Mouse (Mus musculus) heart, adult 2 months (tissue): ENCODE measurements around the gene Pgap3.

Experiments used
- CTCF ChIP-seq: fragments of 200-600 bp; IDR thresholded peaks from 2 replicates; pipeline ENCODE4 v1.8.1; 2022; ENCODE audit warnings: antibody characterized with exemption, mild to moderate bottlenecking, moderate library complexity
- EP300 ChIP-seq: fragments of 200-500 bp; IDR thresholded peaks from 2 replicates; pipeline ENCODE4 v1.6.1; 2011; ENCODE audit warnings: low read depth, low read length, control low read depth; ENCODE audit not compliant: insufficient read depth
- POLR2A ChIP-seq: fragments of 200-500 bp; IDR thresholded peaks from 2 replicates; pipeline ENCODE4 v1.6.1; 2011; ENCODE audit warnings: mild to moderate bottlenecking, low read depth, low read length, control low read depth; ENCODE audit not compliant: insufficient read depth

DNA sequence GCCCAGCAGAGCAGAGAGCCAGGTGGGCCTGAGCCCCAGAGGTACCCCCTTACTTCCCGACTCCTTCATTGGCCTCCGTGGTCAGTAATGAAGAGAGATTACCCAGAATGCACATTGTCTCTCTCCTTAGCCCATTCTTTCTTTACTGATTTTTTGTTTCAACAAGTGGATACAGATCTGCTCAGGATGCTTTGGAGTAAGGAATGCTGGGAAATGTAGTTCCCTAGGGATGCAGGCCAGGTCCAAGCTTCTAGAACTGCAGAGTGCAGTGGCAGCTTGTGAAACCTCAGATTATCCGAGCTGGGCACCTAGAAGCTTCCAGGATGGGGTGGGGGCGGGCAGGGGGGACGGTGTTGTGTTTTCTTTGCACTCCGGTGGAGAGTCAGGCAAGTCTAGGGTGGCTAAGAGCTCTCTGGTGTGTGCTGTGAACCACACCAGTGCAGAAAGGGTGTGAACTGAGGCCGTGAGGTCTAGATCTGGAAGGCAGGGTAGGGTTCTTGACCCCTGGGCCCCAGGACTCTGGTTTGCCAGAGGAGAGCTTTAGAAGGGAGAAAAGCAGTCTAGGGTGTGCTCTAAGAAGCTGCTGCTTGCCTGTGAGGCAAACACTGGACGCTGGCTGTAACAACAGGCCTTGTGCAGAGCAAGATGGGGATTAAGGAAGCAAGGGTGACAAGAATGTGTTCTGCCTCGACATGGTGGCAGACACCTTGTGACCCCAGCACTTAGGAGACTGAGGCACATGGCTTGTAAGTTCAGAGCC is 31.6 kb upstream of the Pgap3 start:
- TF ChIP-seq CTCF (no peak), POLR2A (no peak), EP300 (no peak)
